Mouse (Mus musculus) heart, adult 9 months (tissue): Measurements from ENCODE around the gene Pomt1.
"Not testable (repeated sequence)": the region's sequence is repeated elsewhere in the genome, so short reads cannot be mapped to it uniquely, and the experiment has no call there.

Experiments used
- DNase-seq, 2 experiments: peaks; one replicate each; pipeline ENCODE4 v3.0.0; 2022; ENCODE audit warnings: low spot score in 2 of 2

Pomt1 gene

DNA sequence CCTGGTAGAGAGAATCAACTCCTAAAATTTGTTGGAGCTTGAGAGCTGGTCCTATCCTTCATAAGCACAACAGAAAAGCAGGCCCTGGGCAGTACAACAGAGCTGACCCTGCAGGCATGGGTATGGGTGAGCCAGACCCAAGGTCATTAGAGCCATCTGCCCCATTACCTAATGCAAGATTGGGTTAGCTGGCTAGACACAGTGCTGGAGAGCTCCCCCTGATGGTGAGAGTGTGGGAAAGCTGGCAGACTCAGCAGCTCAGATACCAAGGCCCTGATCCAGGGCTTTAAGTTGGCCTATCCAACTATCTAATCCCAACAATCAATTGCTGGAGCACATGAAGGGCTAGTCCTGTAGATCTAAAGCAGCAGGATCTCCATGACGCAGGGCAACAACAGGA, 46.3 kb downstream of the Pomt1 start:
- DNase-seq = peak; percentile 31 to 56

DNA sequence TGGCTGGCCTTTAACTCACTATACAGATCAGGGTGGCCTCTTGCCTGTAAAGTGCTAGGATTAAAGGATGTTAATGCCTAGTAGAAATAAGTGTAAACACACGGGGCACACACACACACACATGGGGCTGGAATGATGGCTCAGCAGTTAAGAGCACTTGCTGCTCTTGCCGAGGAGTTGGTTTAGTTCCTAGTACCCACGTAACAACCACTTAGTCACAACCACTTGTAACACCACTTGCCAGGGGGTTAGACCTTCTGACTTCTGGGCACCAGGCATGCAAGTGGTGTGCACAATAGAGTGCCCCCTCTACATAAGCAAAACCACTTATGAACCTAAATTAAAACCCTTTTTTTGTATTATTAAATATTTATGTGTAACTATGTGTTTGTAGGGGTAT, 47.6 kb downstream of the Pomt1 start:
- no peak for DNase-seq

DNA sequence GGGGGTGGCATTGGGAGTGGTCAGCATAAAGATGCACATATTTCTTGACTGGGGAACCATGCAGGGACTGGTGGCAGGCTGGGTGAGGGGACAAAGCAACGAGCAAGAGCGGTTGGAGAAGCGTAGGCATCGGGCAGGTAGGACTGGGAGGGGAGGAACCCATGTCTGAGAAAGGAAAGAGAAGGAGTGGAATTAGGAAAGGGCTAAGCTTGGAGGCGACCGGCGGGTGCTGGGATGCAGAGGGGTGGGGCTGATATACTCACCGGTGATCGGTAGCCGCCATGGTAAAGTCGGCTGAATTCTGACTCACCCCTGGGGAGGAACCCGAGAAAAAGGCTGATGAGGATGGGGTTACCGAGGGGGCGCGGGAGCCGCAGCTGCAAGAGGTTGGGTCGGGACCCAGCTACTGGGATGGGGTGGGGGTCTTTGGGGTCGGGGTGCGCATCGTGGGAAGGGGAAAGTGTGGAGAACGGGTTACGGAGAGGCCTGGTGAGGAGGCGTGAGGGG, 51.0 kb downstream of the Pomt1 start, which contains the start of gene Golga2:
Gene Golga2 (plus strand): TSS at position 51 of the 507 bp plus-strand sequence.
- no peak for DNase-seq

DNA sequence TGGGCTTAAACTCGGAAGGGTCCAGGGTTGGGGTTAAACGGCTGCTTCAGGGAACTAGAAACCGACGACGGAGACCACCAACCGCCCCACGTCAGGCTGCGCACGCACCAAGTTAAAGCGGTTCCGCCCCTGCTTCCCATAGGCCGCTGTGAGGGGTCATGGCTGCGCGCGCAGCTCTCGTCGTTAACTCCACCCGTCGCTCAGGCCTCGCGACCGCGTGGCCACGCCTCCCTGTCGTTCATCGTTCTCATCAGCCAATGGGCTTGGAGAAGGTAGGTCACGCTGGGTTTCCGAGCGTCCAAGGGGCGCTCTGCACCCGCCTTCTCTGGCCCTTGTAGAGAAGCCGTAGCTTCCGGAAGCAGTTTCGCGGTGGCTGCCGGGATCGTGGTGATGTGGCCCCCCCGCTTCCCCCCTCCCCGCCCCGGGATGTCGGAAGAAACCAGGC, 51.6 kb downstream of the Pomt1 start, which contains the start of gene Swi5:
Gene Swi5 (minus strand): TSS at position 153 of the 445 bp plus-strand sequence.
- peak; percentile 98 for DNase-seq

DNA sequence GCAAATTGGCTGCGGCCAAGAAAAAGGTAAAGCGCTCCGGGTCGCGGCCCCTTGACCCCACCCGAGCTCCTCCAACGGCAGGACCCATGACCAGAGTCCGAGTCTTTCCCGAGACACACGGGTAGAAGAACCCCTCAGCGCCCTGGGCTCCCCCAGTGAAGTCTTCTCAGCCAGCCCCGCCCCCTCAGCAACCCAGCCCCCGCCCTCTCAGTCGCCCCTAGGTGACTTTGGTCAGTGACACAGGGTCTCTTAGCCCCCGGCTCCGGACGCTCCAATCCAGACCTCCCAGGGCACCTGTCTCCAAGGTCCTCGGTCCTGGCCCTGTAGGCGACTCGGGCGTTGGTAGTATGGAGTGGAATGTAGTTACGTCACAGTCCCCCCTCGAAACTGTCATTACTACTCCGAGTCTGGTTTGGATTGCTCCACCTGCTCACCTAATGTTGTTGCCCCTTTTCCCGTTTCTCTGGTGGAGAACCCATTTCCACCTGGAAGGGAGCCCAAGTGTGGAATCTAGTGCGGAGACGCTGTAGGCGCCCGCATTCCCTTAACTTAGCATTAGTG, 52.1 kb downstream of the Pomt1 start:
- DNase-seq = peak in 1 of 2 experiments; percentile 48

DNA sequence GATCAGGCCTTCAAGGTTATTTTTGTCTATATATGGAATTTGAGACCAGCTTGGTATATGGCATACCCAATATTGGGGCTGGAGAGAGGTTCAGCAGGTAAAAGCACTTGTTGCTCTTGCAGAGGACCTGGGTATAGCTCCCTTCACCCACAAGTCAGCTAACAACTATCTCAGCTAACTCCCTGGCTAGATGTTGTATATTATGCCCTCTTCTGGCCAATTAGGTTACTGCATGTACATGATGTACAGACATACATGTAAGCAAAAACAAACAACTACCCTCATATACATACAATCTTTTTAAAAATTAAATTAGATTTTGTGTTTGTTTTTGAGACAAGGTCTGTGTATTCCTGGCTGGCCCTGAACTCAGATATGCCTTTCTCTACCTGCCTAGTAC, 53.2 kb downstream of the Pomt1 start:
- DNase-seq = peak in 1 of 2 experiments; percentile 36

DNA sequence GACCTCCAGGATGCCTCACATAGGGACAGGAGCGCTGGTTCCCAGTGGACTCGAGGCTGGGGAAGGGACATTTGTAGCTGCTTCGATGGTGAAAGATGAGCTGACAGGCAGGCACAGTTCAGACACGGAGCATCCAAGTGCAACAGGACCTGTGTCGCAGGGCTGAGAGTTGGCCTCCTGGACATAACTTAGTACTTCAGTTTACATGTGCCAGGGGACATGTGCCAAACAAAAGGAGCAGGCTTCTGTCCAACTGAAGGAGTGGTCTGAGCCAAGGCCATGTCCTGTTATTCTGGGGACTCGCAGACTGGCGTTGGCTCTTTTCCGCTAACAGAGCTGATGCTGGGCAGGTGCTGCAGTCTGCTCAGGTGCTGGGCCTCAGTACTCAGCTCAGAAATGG, 58.0 kb downstream of the Pomt1 start:
- DNase-seq = peak; percentile 66 to 78

DNA sequence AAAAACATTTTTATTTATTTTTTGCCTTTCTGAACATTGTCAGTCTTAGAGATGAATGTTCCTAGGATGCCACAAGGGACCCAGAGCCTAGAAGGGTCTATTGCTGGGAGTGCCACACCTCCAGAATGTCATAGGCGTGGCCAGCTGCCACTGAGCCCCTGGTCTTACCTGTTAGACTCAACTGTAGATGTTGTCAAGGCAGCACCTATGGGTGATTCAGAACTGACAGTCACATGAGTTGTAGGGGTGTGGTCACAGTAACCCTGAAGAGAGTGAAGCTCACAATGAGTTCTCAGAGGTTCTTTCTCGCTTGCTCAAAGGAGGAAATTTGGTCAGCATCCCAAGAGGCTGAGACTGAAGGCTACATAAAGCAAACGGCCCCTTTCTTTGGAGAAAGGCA, 58.9 kb downstream of the Pomt1 start:
- DNase-seq = no peak

DNA sequence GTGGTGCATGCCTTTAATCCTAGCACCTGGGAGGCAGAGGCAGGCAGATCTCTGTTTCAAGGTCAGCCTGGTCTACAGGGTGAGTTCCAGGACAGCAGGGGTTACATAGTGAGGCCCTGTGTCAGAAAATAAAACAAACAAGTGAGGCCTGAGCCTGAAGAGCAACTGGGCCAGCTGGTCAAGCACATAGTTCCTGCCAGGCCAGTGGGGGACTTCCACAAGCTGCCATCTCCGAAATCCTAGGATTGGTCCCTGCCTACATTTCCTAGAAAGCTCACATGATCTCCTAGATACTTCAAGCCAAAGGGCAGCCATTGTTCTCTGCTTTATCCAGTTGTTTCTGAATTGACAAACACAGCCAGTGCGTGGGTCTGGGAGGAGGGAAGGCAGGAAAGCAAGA, 59.5 kb downstream of the Pomt1 start:
- not testable (repeated sequence) for DNase-seq

DNA sequence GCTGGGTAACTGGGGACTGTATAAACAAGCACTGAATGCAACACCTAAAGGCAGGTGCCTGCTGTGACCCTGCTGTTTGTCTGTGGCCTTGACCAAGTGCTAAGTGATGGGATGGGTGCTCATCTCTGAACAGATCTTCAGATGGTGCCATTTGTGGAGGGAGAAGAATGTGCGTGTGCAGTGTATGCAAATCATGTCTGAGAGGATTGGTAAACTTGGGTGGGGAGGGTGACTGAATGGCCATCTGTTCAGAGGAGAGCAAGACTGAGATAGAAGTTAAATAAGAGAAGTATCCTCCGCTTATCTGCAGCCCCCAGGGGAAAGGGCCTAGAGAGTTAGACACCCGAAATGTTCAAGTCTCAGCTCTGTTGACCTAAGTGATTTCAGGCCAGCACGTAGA, 63.1 kb downstream of the Pomt1 start:
- no peak for DNase-seq

DNA sequence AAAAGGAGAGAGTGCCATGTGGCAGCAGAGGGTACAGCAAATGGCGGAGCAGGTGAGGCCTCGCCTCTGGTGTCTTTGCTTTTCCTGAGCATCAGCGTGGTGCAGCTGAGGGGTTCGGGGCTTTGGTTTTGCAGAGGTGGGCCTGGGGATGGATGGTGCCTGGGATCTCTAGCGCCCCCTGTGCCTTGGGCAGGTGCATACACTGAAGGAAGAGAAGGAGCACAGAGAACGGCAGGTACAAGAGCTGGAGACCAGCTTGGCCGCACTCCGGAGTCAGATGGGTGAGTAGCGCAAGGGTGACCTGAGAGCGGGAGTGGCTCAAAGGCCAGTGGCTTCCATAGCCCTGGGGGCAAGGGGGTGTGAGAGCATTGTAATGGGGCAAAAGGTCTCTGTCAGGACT, 66.6 kb downstream of the Pomt1 start:
- no peak for DNase-seq

DNA sequence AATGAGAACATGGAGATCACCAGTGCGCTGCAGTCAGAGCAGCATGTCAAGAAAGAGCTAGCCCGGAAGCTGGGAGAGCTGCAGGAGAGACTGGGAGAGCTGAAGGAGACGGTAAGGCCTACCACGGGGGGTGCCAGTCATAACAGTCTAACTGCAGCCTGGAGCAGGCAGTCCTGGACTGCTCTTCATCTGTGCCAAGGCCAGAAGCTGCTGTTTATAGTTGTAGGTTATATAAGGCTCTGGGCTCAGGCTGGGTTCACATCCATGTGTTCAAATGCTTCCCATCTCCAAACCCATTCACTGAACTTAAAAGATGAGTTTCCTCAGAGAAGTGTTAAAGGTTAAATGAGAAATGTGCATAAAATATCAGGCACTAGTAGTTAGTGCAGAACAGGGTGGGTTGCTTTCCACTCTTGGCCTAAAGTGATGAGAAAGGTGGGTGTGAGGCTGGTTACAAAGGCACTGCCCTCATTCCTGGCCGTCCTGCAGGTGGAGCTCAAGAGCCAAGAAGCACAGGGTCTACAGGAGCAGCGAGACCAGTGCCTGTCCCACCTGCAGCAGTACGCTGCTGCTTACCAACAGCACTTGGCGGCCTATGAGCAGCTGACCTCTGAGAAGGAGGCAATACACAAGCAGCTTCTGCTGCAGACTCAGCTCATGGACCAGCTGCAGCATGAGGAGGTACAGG, 67.9 kb downstream of the Pomt1 start:
- DNase-seq = no peak
